Mouse (Mus musculus): ENCODE results near the gene Repin1. TPM values are rescaled to one million over a fixed set of nuclear protein-coding genes. Genes with fewer than 3 reads are reported as not detected.

Repin1 gene
- polyA plus RNA-seq, 1 experiment from 2014 or later, result 23.4 TPM

- Histone ChIP-seq H3K9me3 (replicated peaks) (no peaks in the 10 kb centered on the region), H3K4me2 (no peak overlapping the region), H3K4me3 (no peak overlapping the region), H3K9ac (no peak overlapping the region), H3K4me1 (replicated peaks) (peaks cover 3% of the 10 kb centered on the region; the same call in 1 of the 2 replicates), H3K27me3 (no peaks in the 10 kb centered on the region), H3K36me3 (no peaks in the 10 kb centered on the region), H3K27ac (no peak overlapping the region)
- 18% methylated on average over 4 of the region's 4 CpGs for WGBS
- ATAC-seq (replicated peaks; ENCODE audit: insufficient number of reproducible peaks, insufficient read depth, low FRiP score, low read depth), result no peak
Observed at GRCm38 (mm10) chr6:48642764-48643292, 49.1 kb downstream of the Repin1 start.

GRCm38 (mm10) chr6:48645660-48646308 lies 52.1 kb downstream of the Repin1 start:
- no peaks in the 10 kb centered on the region for H3K9me3 ChIP-seq (replicated peaks)
- H3K27me3 ChIP-seq, result no peaks in the 10 kb centered on the region
- no peaks in the 10 kb centered on the region for H3K36me3 ChIP-seq
- H3K9ac ChIP-seq, result no peak overlapping the region
- H3K4me2 ChIP-seq, result 0 out of 2 replicates have a peak overlapping the region, but pooled peaks have one; percentile 10
- peaks cover 3% of the 10 kb centered on the region; the same call in 1 of the 2 replicates for H3K4me1 ChIP-seq (replicated peaks)
- 7% methylated on average over 12 of the region's 12 CpGs for WGBS
- no peak overlapping the region for H3K27ac ChIP-seq
- ATAC-seq (replicated peaks; ENCODE audit: insufficient number of reproducible peaks, insufficient read depth, low FRiP score, low read depth), result no peak
- H3K4me3 ChIP-seq, result no peak overlapping the region

- H3K9ac ChIP-seq, result no peak overlapping the region
- H3K9me3 ChIP-seq (replicated peaks), result no peaks in the 10 kb centered on the region
- WGBS, result 60% methylated on average over 4 of the region's 4 CpGs
- H3K4me2 ChIP-seq, result no peak overlapping the region
- no peak for ATAC-seq (replicated peaks; ENCODE audit: insufficient number of reproducible peaks, insufficient read depth, low FRiP score, low read depth)
- no peak overlapping the region for H3K4me3 ChIP-seq
- no peaks in the 10 kb centered on the region for H3K36me3 ChIP-seq
- H3K27me3 ChIP-seq, result no peaks in the 10 kb centered on the region
- peaks cover 3% of the 10 kb centered on the region; the same call in 1 of the 2 replicates for H3K4me1 ChIP-seq (replicated peaks)
- H3K27ac ChIP-seq, result no peak overlapping the region
Observed at GRCm38 (mm10) chr6:48646309-48646690, 52.6 kb downstream of the Repin1 start.

DNA sequence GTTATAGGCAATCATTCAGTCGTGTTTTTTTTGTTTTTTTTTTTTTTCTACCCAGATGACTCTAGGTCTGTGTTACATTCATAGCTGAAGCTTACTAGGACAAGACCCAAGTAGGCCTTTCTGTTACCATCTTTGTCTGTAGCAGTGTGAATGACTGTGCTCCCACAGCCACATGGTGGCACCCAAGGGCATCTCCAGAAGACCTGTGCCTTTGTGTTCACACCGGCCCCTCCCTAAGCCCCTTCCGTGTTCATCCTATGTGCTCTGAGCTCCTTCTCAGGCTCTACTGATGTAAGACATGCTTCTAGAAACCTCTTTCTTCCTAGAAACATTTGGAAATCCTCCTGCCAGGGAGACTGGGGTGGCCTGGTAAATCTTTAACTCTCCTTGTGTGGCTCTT lies 53.3 kb downstream of the Repin1 start, which contains the start of gene Gimap8:
Gene Gimap8, plus strand, starts transcription at position 240 of the 400 bp plus-strand sequence.
- WGBS, result 26% methylated on average over 3 of the region's 3 CpGs
- no peaks in the 10 kb centered on the region for H3K9me3 ChIP-seq (replicated peaks)
- ATAC-seq (replicated peaks; ENCODE audit: insufficient number of reproducible peaks, insufficient read depth, low FRiP score, low read depth), result peak; percentile 79; the same call in 1 of the 2 replicates
- peak within 1 kb of the TSS; percentile 43 for H3K4me2 ChIP-seq
- no peak within 1 kb of the TSS for H3K27ac ChIP-seq
- H3K27me3 ChIP-seq, result no peaks in the 10 kb centered on the region
- H3K9ac ChIP-seq, result no peak within 1 kb of the TSS
- peaks cover 3% of the 10 kb centered on the region; the same call in 1 of the 2 replicates for H3K4me1 ChIP-seq (replicated peaks)
- peak within 1 kb of the TSS; percentile 25; the same call in 1 of the 2 replicates for H3K4me3 ChIP-seq
- no peaks in the 10 kb centered on the region for H3K36me3 ChIP-seq

- no peak overlapping the region for H3K27ac ChIP-seq
- no peaks in the 10 kb centered on the region for H3K36me3 ChIP-seq
- no peaks in the 10 kb centered on the region for H3K9me3 ChIP-seq (replicated peaks)
- 82% methylated on average over 2 of the region's 2 CpGs for WGBS
- H3K27me3 ChIP-seq, result no peaks in the 10 kb centered on the region
- no peak for ATAC-seq (replicated peaks; ENCODE audit: insufficient number of reproducible peaks, insufficient read depth, low FRiP score, low read depth)
- peak overlapping the region; percentile 43 for H3K4me2 ChIP-seq
- peaks cover 3% of the 10 kb centered on the region; the same call in 1 of the 2 replicates for H3K4me1 ChIP-seq (replicated peaks)
- peak overlapping the region; percentile 25; the same call in 1 of the 2 replicates for H3K4me3 ChIP-seq
- no peak overlapping the region for H3K9ac ChIP-seq
Observed at GRCm38 (mm10) chr6:48647611-48648010, 53.9 kb downstream of the Repin1 start.

Other genes starting within 250 kb of the Repin1 start
- gene Krba1, start 198.3 kb upstream of the Repin1 start, polyA plus RNA-seq (2015; fragmentation: Nextera tagmentation; extraction: Ambion mirVana), result 15.4 and 18.6 TPM in 2 replicates
- gene Zfp467, start 148.1 kb upstream of the Repin1 start, polyA plus RNA-seq (2015; fragmentation: Nextera tagmentation; extraction: Ambion mirVana), result 18.5 and 20.4 TPM in 2 replicates
- 0.16 and 0.51 TPM in 2 replicates for gene Sspo, start 145.7 kb upstream of the Repin1 start, polyA plus RNA-seq (2015; fragmentation: Nextera tagmentation; extraction: Ambion mirVana)
- 17.5 and 18.6 TPM in 2 replicates for gene Atp6v0e2, start 56.3 kb upstream of the Repin1 start, polyA plus RNA-seq (2015; fragmentation: Nextera tagmentation; extraction: Ambion mirVana)
- gene Lrrc61, start 39.1 kb upstream of the Repin1 start, polyA plus RNA-seq (2015; fragmentation: Nextera tagmentation; extraction: Ambion mirVana), result 6.0 and 7.0 TPM in 2 replicates
- gene Rarres2, start 21.1 kb upstream of the Repin1 start, polyA plus RNA-seq (2015; fragmentation: Nextera tagmentation; extraction: Ambion mirVana), result 50.4 and 53.8 TPM in 2 replicates
- gene Gm45021, start 4.3 kb upstream of the Repin1 start, polyA plus RNA-seq (2015; fragmentation: Nextera tagmentation; extraction: Ambion mirVana), result 0.70 TPM in 1 of 2 replicates, not detected in the other
- not detected in 2 replicates for gene Gm44965, start 58 bp downstream of the Repin1 start, polyA plus RNA-seq (2015; fragmentation: Nextera tagmentation; extraction: Ambion mirVana)
- gene Zfp775, start 8.2 kb downstream of the Repin1 start, polyA plus RNA-seq (2015; fragmentation: Nextera tagmentation; extraction: Ambion mirVana), result 5.7 and 7.3 TPM in 2 replicates
- gene AI854703, start 32.9 kb downstream of the Repin1 start, polyA plus RNA-seq (2015; fragmentation: Nextera tagmentation; extraction: Ambion mirVana), result 0.94 and 1.0 TPM in 2 replicates
- gene Gimap8, start 53.4 kb downstream of the Repin1 start, polyA plus RNA-seq (2015; fragmentation: Nextera tagmentation; extraction: Ambion mirVana), result 1.6 and 1.7 TPM in 2 replicates
- gene Gimap9, start 82.2 kb downstream of the Repin1 start, polyA plus RNA-seq (2015; fragmentation: Nextera tagmentation; extraction: Ambion mirVana), result 7.9 and 10.3 TPM in 2 replicates
- 23.5 and 27.1 TPM in 2 replicates for gene Gimap4, start 90.7 kb downstream of the Repin1 start, polyA plus RNA-seq (2015; fragmentation: Nextera tagmentation; extraction: Ambion mirVana)
- gene Gimap6, start 114.3 kb downstream of the Repin1 start, polyA plus RNA-seq (2015; fragmentation: Nextera tagmentation; extraction: Ambion mirVana), result 32.3 and 35.6 TPM in 2 replicates
- gene Gm28053, start 124.7 kb downstream of the Repin1 start, polyA plus RNA-seq (2015; fragmentation: Nextera tagmentation; extraction: Ambion mirVana), result 3.3 and 4.6 TPM in 2 replicates
- 0.23 and 0.27 TPM in 2 replicates for gene Gimap7, start 124.7 kb downstream of the Repin1 start, polyA plus RNA-seq (2015; fragmentation: Nextera tagmentation; extraction: Ambion mirVana)
- gene Gimap1, start 145.2 kb downstream of the Repin1 start, polyA plus RNA-seq (2015; fragmentation: Nextera tagmentation; extraction: Ambion mirVana), result 26.4 and 31.6 TPM in 2 replicates
- 6.2 and 9.4 TPM in 2 replicates for gene Gimap5, start 152.3 kb downstream of the Repin1 start, polyA plus RNA-seq (2015; fragmentation: Nextera tagmentation; extraction: Ambion mirVana)
- gene Gimap3, start 177.0 kb downstream of the Repin1 start, polyA plus RNA-seq (2015; fragmentation: Nextera tagmentation; extraction: Ambion mirVana), result 0.08 TPM in 1 of 2 replicates, not detected in the other
- gene Tmem176a, start 247.0 kb downstream of the Repin1 start, polyA plus RNA-seq (2015; fragmentation: Nextera tagmentation; extraction: Ambion mirVana), result 59.6 and 88.1 TPM in 2 replicates
- 191 and 255 TPM in 2 replicates for gene Tmem176b, start 247.6 kb downstream of the Repin1 start, polyA plus RNA-seq (2015; fragmentation: Nextera tagmentation; extraction: Ambion mirVana)